ENCODE assay signal across 9 mouse cellular contexts in genomic region chrX:99657790-99658451, GRCm38 (mm10).
DNase-seq lines count a peak whose midpoint lies in the region; ATAC-seq and TF ChIP-seq lines count a peak whose summit lies in the region.
"Had no signal": no experiment of that assay in that cellular context is flagged by ENCODE, and none has a peak within 500 bp of the region (broad histone marks: within the 10 kb centered on the region; RNA-seq: fewer than 3 reads in every experiment).

No protein-coding gene starts in this region.

- intact Hi-C loops in left cerebral cortex, adult 2 months (cut with DNase I), result loop anchor here (1.0 to 10.0 kb wide), 5 partner anchors 83 to 528 kb away; no protein-coding TSS in a partner anchor

- ATAC-seq in forebrain, postnatal 0 days, result peak; percentile 77
- peak; percentile 75; the same call in 1 of the 2 replicates for ATAC-seq in hindbrain, embryonic 15.5 days (ENCODE audit: low FRiP score, low read depth)
- peak; percentile 77 for ATAC-seq in midbrain, embryonic 11.5 days (ENCODE audit: low FRiP score)
- no peak for ATAC-seq in erythroid progenitor cell, adult 5-6 weeks (replicated peaks; ENCODE audit: low FRiP score, poor library complexity, severe bottlenecking)

- H3K27ac ChIP-seq in forebrain, postnatal 0 days (ENCODE audit: low read depth, low read length), result no peak overlapping the region
- H3K27ac ChIP-seq in hindbrain, embryonic 15.5 days (replicated peaks), result no peak overlapping the region
- H3K27ac ChIP-seq in left cerebral cortex, adult 2 months, result no peak overlapping the region
- no peak overlapping the region for H3K27ac ChIP-seq in midbrain, embryonic 11.5 days (ENCODE audit: low read depth, low read length)
- H3K27ac ChIP-seq in small intestine, adult 2 months (ENCODE audit: insufficient read depth, low read depth, low read length), result no peak overlapping the region
- H3K27ac ChIP-seq: liver, embryonic 15.5 days had no signal

- TF ChIP-seq POLR2A in small intestine, adult 2 months (IDR thresholded peaks at IDR 0.05; ENCODE audit: low read depth, low read length), result no peak

- H3K9ac ChIP-seq in forebrain, postnatal 0 days, result no peak overlapping the region
- H3K9ac ChIP-seq in hindbrain, embryonic 15.5 days, result no peak overlapping the region
- H3K9ac ChIP-seq in midbrain, embryonic 11.5 days (ENCODE audit: low read length), result no peak overlapping the region
- H3K9ac ChIP-seq: liver, embryonic 15.5 days had no signal

- H3K4me1 ChIP-seq in forebrain, postnatal 0 days (ENCODE audit: insufficient read depth), result no peaks in the 10 kb centered on the region
- H3K4me1 ChIP-seq in hindbrain, embryonic 15.5 days (replicated peaks), result no peaks in the 10 kb centered on the region
- H3K4me1 ChIP-seq in midbrain, embryonic 11.5 days (ENCODE audit: control insufficient read depth, insufficient read depth, low read length), result peaks cover 4% of the 10 kb centered on the region; the same call in 1 of the 2 replicates
- H3K4me1 ChIP-seq in small intestine, adult 2 months (ENCODE audit: control insufficient read depth, insufficient read depth, insufficient read length, low read length), result no peaks in the 10 kb centered on the region
- H3K4me1 ChIP-seq: liver, embryonic 15.5 days had no signal

- no peak overlapping the region for H3K4me2 ChIP-seq in forebrain, postnatal 0 days (ENCODE audit: low read depth)
- no peak overlapping the region for H3K4me2 ChIP-seq in hindbrain, embryonic 15.5 days
- H3K4me2 ChIP-seq in midbrain, embryonic 11.5 days, result no peak overlapping the region
- H3K4me2 ChIP-seq: liver, embryonic 15.5 days had no signal

- H3K9me3 ChIP-seq in forebrain, postnatal 0 days (ENCODE audit: low read length), result no peaks in the 10 kb centered on the region
- no peaks in the 10 kb centered on the region for H3K9me3 ChIP-seq in hindbrain, embryonic 15.5 days
- no peaks in the 10 kb centered on the region for H3K9me3 ChIP-seq in midbrain, embryonic 11.5 days (ENCODE audit: control insufficient read depth, low read length)
- H3K9me3 ChIP-seq: liver, embryonic 15.5 days had no signal

- WGBS in forebrain, postnatal 0 days, result 28% methylated on average over 8 of the region's 8 CpGs
- 21% methylated on average over 8 of the region's 8 CpGs for WGBS in hindbrain, embryonic 15.5 days
- WGBS in midbrain, embryonic 11.5 days, result 28% methylated on average over 8 of the region's 8 CpGs
- WGBS in small intestine, adult 2 months, result 20% methylated on average over 8 of the region's 8 CpGs

- no peaks in the 10 kb centered on the region for H3K36me3 ChIP-seq in forebrain, postnatal 0 days (ENCODE audit: insufficient read depth)
- H3K36me3 ChIP-seq in hindbrain, embryonic 15.5 days, result no peaks in the 10 kb centered on the region
- H3K36me3 ChIP-seq in midbrain, embryonic 11.5 days (ENCODE audit: control insufficient read depth, insufficient read depth, low read length), result no peaks in the 10 kb centered on the region
- no peaks in the 10 kb centered on the region for H3K36me3 ChIP-seq in small intestine, adult 2 months (ENCODE audit: control insufficient read depth, insufficient read depth, low read length)
- H3K36me3 ChIP-seq: liver, embryonic 15.5 days had no signal

- peak; percentile 84 for TF ChIP-seq CTCF in forebrain, postnatal 0 days (IDR thresholded peaks at IDR 0.05; ENCODE audit: low read depth)
- peak; percentile 82 for TF ChIP-seq CTCF in left cerebral cortex, adult 2 months (IDR thresholded peaks at IDR 0.05)
- peak; percentile 64; the same call in 1 of the 2 replicates for TF ChIP-seq CTCF in small intestine, adult 2 months (IDR thresholded peaks at IDR 0.05; ENCODE audit: extremely low read depth, insufficient read length, insufficient replicate concordance, low read depth, low read length)

- DNase-seq in NIH3T3 (ENCODE audit: low read depth), result peak; percentile 68
- peak; percentile 37 to 54 for DNase-seq in cerebellum, adult 18-20 months
- DNase-seq in forebrain, postnatal 0 days, result peak; percentile 68
- peak; percentile 45 to 71 for DNase-seq in left cerebral cortex, adult 2 months (ENCODE audit: extremely low spot score in 1 of 2, low spot score in 2 of 2)
- peak; percentile 96 for DNase-seq in midbrain, embryonic 11.5 days (ENCODE audit: low spot score, missing footprints)

- H3K27me3 ChIP-seq in forebrain, postnatal 0 days (ENCODE audit: insufficient read depth, low read length), result no peaks in the 10 kb centered on the region
- H3K27me3 ChIP-seq in hindbrain, embryonic 15.5 days, result peaks cover 13% of the 10 kb centered on the region; the same call in 1 of the 2 replicates
- peaks cover 19% of the 10 kb centered on the region for H3K27me3 ChIP-seq in midbrain, embryonic 11.5 days (ENCODE audit: control insufficient read depth, insufficient read depth, low read length)
- no peaks in the 10 kb centered on the region for H3K27me3 ChIP-seq in small intestine, adult 2 months (ENCODE audit: control insufficient read depth, insufficient read depth, low read length)

- no peak overlapping the region for H3K4me3 ChIP-seq in forebrain, postnatal 0 days (ENCODE audit: low read depth, low read length)
- no peak overlapping the region for H3K4me3 ChIP-seq in hindbrain, embryonic 15.5 days
- no peak overlapping the region for H3K4me3 ChIP-seq in left cerebral cortex, adult 2 months
- H3K4me3 ChIP-seq in midbrain, embryonic 11.5 days (ENCODE audit: low read depth, low read length), result no peak overlapping the region
- H3K4me3 ChIP-seq in small intestine, adult 2 months (ENCODE audit: low read depth, low read length), result no peak overlapping the region
- H3K4me3 ChIP-seq: liver, embryonic 15.5 days had no signal

Comparison
In these comparisons a context has a peak if more than half of its experiments do, and no peak if none do; other contexts are left out.
1. DNase-seq: peak in every context shown above with its lines; median percentile 96 in midbrain, embryonic 11.5 days; 68 in NIH3T3; 68 in forebrain, postnatal 0 days; 58 in left cerebral cortex, adult 2 months; 46 in cerebellum, adult 18-20 months.